Mouse (Mus musculus) common myeloid progenitor, adult 5-6 weeks (primary cell): Measurements from ENCODE around the gene Exoc3l2. TPM values are rescaled to one million over a fixed set of nuclear protein-coding genes. Genes with fewer than 3 reads are reported as not detected.

Source experiments
- ATAC-seq: replicated peaks from 2 replicates; pipeline ENCODE4 v1.8.0; 2016; ENCODE audit warnings: low read depth, mild to moderate bottlenecking, moderate TSS enrichment, inconsistent platforms; ENCODE audit not compliant: poor library complexity, severe bottlenecking
- total RNA-seq: library from RNA; stranded (forward); fragments of 200-1000, 187-1606 nt; gene quantifications from 2 replicates; pipeline ENCODE4 v1.2.3, GENCODE M21; 2017

The Exoc3l2 gene
- total RNA-seq: 3.1 and 4.2 TPM in 2 replicates

GRCm38 (mm10) chr7:19462884-19463381, at the start of gene Exoc3l2:
Exoc3l2 (plus strand) TSS chr7:19463331.
- 0 out of 2 replicates have a peak, but pooled peaks have one; percentile 16 for ATAC-seq

- ATAC-seq: no peak
These were observed 49.6 kb upstream of the Exoc3l2 start for GRCm38 (mm10) chr7:19413525-19413924.

- no peak for ATAC-seq
These were observed 46.5 kb upstream of the Exoc3l2 start for GRCm38 (mm10) chr7:19416590-19416989.

GRCm38 (mm10) chr7:19420121-19420520, 43.0 kb upstream of the Exoc3l2 start:
- ATAC-seq: no peak

DNA sequence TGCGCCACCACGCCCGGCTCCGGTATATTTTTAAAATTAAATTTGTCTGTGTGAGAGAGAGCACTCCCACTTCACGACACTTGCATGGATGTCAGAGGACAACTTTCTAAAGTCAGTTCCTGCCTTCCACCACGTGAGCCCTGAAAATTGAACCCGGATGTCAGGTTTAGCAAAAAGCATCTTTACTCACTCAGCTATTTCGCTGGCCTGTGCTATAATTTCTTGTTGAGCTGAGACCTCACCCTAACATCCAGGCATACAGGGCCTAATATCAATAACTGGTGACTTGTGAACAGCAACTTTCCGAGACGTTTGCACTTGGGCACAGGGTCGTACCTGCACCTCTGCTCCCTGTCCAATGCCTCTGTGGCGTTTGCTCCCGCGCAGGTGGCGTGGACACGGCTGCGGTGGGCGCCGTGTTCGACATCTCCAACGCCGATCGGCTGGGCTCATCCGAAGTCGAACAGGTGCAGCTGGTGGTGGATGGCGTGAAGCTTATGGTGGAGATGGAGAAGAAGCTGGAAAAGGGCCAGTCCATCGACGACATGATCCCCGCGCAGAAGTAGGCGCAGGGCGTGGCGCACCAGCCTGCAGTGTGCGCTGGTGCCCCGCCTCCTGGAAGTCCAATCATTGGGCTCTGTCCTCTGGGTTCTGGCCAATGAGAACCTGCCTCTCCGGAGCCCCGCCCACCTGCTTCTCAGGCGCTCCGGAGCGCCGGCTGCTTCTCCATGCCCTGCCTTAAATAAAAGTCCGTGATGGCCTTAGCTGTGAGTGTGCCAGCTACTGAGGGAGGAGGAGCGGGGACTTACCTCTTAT, 42.1 kb upstream of the Exoc3l2 start:
- ATAC-seq: peak; percentile 97

DNA sequence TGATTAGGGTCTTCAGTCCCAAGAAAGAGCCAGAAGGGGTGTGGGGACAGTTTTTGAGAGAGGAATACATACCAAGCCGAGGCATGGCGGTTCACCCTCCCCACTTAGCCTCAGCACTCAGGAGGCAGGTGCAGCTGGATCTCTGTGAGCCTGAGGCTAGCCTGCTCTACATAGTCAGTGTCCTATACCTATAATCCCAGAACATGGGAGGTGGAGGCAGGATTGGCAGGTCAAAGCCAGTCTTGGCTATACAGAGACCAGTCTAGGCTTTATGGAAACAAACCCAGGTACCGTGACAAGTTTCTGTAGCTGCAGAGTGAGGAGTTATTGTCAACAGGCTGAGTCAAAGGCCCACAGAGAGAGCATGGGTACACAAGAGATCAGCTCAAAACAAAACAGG, 40.0 kb upstream of the Exoc3l2 start:
- ATAC-seq: no peak

- ATAC-seq: no peak
These were observed 39.1 kb upstream of the Exoc3l2 start for GRCm38 (mm10) chr7:19424051-19424450.

DNA sequence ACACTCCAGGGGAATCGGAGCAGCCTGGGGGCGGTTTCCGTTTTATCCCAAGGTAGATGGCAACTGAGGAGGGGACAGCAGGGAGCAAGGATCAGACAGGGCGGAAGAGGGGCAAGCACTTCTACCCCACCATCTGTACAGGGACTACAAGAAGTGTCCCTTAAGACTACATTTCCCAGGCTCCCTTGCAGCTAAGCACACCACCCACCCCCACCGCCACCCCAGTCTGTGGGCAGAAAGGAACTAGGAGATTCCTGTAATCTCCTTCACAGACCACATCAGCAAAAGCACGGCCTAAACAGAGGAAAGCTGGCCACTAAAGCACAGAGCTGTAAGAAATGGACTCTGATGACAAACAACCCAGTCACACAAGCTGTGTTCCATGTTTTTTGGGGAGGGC, 36.8 kb upstream of the Exoc3l2 start:
- ATAC-seq: peak; percentile 68

- ATAC-seq: no peak
These were observed 36.2 kb upstream of the Exoc3l2 start for GRCm38 (mm10) chr7:19426888-19427287.

DNA sequence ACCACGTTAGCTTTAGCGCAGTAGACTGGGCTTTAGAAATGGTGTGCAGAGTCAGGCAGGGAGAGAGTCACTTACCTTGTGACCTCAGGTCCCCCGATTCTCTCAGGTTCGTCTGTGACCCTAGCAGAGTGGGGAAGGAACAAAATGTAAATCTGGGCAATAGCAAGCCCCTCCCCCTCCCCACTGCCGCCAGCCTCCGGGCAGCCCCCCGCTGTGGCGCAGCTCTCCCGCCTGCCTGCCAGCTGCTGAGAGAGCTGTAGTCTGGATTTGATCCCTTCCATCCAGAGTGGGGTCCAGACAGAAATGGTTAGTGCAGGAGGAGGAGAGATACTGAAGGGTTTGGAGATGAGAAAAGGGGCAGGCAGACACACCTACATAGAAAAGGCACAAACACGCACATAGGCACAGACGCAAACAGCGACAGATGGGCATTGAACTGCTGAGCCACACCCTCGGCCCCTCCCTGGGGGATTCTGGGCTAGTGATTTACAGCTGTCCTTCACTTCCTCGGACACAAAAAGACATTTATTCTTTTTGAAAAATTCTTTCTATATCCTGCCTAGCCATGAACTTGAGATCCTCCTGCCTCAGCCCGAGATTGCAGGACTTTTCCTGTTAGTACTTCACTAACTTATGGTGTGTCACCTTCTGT, 35.0 kb upstream of the Exoc3l2 start:
- no peak for ATAC-seq

GRCm38 (mm10) chr7:19429726-19430125, 33.4 kb upstream of the Exoc3l2 start:
- ATAC-seq: no peak

DNA sequence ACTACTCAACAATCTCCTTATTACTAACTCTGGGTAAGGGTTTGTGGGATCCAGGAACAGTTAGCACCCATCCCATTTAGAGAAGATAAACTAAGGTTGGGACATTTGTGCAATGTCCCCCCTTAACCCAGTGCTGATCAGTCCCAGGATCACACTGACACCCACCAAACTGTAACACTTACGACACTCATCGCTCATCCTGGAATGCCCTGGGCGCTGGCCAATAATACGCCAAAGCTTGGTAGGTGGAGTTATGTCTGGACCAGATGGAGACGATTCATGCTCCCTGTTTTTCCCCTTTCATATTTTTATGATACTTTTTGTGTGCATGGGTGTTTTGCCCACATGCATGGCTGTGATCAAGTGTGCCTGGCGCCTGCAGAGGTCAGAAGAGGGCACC, 32.7 kb upstream of the Exoc3l2 start:
- no peak for ATAC-seq

DNA sequence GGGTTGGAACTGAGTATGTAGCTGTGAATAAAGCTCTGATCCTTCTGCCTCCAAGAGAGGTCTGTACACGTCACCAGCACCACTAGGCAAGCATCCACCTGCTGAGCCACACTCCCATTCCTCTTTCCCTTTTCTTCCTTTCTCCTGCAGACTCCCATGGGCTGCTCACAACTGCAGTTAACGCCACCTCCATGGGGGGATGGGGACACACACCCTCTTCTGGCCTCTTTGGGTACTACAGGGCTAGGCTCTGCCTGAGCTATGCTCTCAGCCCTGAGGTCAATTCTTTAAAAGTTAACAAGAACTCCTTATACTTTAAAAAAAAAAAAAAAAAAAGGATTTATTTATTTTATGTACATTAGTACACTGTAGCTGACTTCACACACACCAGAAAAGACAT, 30.7 kb upstream of the Exoc3l2 start:
- no peak for ATAC-seq

- no peak for ATAC-seq
These were observed 26.9 kb upstream of the Exoc3l2 start for GRCm38 (mm10) chr7:19436276-19436675.

GRCm38 (mm10) chr7:19437048-19437447, 26.1 kb upstream of the Exoc3l2 start:
- ATAC-seq: no peak

- no peak for ATAC-seq
These were observed 21.6 kb upstream of the Exoc3l2 start for GRCm38 (mm10) chr7:19441448-19442091.

DNA sequence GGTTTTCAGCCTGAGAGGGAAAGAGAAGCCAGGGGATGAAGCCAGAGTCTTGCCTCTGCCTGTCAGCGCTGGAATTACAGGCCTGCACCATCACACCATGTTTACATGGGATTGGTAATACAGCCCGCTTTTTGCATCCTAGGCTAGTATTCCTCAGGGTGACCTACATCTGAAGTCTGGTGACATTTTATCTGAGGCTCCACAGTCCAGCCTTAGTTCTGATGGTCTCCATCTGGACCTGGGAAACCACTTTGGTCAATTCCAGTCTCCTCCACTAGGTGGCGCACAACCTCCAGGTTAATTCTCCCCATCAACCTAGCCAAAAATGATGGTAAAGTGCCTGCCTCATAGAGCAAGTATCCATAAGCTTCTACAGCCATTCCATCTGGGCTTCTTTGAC, 19.8 kb upstream of the Exoc3l2 start:
- peak; percentile 61 for ATAC-seq

- ATAC-seq: no peak
These were observed 18.3 kb upstream of the Exoc3l2 start for GRCm38 (mm10) chr7:19444801-19445200.

DNA sequence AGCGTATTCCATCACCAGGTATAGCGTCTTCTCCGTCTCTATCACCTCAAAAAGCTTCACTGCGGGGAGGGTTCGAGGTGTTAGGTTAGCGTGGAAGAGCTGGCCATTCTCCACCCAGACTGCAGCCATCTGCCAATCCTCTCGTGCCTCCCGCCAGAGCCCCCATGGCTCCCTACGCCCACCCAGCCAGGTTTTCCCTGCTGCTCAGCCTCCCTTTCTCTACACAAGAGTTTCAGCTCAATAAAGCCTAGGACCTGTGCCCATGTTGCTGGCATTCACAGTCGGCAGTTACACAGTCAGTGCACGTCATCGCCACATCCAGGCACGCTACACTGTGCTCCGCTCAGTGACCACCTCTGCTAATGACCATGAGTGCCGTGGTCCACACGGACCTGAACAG, 15.4 kb upstream of the Exoc3l2 start:
- ATAC-seq: no peak

GRCm38 (mm10) chr7:19449165-19449564, 14.0 kb upstream of the Exoc3l2 start:
- ATAC-seq: no peak

GRCm38 (mm10) chr7:19455186-19455585, 7.9 kb upstream of the Exoc3l2 start:
- ATAC-seq: no peak
